Mouse (Mus musculus) layer of hippocampus, postnatal 10 days (tissue): ENCODE measurements at regions not wholly inside any gene's neighbourhood (a gene's known extent, or its start where the extent isn't known, plus 50 kb on each side); places are given as distances from the start of the nearest gene placed in this dataset.

Experiments
- DNase-seq, 2 experiments: peaks; one replicate each; pipeline ENCODE4 v3.0.0; 2021; ENCODE audit warnings: low spot score in 2 of 2

DNA sequence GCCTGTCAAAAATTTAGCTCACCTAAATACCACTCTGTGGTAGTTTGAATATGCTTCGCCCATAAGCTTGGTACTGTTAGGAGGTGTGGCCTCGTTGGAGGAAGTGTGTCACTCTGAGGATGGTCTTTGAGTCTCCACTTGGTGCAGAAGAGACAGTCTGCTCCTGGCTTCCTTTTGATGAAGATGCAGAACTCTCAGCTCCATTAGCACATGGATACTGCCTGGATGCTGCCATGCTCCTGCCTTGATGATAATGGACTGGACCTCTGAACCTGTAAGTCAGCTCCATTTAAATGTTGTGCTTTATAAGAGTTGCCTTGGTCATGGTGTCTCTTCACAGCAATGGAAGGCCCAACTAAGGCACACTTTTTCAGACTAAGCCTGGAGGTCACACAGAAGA is 56.9 kb upstream of the Pik3r1 start:
- DNase-seq, result no peak

DNA sequence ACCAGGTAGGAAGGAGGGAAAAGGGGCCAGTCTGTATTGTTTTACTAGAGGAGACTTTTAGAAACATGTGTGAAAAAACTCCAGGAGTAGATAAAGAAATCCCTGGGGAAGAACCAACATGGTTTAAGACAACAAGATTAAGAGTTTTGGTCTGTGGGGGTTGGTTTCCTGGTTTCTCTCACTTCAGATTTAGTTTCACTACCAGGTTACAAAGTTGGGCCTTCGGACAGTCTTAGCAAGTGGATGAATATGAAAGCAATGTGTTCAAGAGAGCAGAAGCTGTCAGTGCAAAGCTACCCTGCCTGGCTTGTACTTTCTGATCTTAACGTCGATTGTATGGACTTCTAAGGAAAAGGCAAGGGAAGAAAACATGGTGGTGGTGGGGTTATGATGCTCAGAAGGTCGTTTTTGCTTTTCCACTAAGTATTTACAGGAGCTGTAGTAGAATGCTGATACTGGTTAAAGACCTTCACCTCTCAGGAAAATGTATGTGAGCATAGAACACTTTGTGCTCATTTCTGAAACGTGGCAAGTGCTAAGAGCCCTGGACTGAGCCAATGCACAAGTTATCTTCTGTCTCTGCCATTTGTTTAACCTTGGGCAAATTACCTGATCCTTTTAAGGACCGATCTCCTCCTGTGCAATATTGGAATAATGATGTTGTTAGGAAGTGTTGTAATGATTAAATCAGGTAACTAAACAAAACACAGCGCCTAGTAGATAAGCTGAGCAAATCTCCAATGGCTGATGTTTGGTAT is 64.0 kb upstream of the Pik3r1 start:
- DNase-seq, result no peak

GRCm38 (mm10) chr13:101834546-101834945 is 66.5 kb upstream of the Pik3r1 start:
- DNase-seq, result no peak

DNA sequence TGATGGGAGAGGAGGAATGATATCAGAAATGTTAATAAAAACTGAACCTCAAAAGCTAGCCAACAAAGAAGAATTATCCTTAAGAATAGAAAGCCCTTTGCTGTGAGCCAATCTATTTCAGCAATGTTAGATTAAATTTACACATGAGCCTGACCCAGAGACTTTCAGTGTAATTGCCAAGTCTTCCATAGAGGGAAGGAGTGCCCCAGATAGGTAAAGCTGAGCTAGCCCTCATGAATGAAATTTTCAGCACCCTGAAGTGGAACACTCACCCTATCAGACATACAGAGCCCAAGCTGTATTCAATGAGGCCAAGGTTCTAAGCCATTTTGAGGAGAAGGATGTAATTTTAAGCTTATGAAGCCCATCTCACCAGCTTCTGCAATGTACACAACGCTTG is 69.0 kb upstream of the Pik3r1 start:
- no peak for DNase-seq

- no peak for DNase-seq
These were observed 76.7 kb upstream of the Pik3r1 start for GRCm38 (mm10) chr13:101844461-101845440.

DNA sequence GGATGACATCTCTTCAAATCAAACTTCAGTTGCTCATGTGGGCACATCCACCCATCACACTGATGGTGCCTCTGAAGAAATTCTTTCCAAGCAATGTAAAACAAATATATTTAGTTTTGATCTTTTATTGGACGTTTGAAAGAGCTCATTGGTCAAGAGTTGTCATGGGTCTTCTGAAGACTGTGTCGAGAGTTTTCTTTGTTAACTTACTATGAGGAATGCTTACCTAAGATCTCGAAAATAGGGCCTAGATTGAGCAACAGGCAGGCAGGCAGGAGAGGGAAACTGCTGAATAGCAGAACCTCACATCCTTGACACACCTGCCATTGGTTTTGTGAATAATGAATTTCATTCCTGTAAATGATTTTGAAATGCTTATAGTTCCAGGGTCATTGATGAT is 78.0 kb upstream of the Pik3r1 start:
- no peak for DNase-seq

- DNase-seq, result no peak
These were observed 80.0 kb upstream of the Pik3r1 start for GRCm38 (mm10) chr13:101847879-101848600.

DNA sequence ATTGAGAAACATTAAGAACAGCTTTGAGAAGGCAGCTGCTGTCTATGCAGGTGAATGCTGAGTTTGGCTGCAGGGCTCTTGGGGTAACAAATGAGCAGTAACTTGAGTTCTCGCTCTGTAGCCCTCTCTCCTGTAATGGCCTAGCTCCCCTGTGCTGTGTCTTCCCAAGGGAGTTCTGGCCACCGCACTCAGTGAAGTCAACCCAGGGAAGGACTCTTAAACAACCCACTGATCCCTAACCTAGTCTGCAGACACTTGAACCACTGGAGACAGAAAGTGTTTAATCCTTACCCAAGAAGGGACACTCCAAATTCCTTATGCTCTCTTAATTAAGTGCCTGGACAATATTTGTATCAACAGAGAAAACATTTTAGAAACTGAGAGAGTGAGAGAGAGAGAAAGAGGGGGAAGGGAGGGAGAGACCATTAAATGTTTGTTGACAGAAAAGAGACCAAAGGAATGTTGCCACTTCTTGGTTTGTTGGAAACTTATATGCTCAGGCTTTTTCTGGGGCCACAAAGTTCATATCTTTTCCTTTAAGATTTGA is 80.7 kb upstream of the Pik3r1 start:
- no peak for DNase-seq

DNA sequence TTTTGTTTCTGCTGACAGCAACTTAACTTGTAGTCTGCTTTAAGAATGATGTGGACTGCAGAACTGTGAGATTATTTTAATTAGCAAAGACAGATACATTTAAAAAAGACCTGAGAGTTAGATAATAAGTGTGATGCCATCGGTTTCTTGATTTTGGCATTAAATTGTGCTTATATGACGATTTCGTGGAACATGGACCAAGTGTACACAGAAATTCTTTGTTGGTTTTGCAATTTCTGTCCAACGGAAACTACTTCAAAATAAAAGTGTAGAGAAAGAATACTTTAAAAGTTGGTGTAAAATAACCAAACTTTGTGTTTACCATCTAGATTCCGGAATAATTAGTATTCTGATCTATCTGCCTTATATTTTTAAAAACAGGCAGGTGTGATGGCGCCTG is 81.4 kb upstream of the Pik3r1 start:
- no peak for DNase-seq

GRCm38 (mm10) chr13:101851329-101851728 is 83.3 kb upstream of the Pik3r1 start:
- DNase-seq, result no peak

GRCm38 (mm10) chr13:101852960-101853359 is 84.9 kb upstream of the Pik3r1 start:
- DNase-seq, result no peak

GRCm38 (mm10) chr13:101855141-101855540 is 87.1 kb upstream of the Pik3r1 start:
- DNase-seq, result peak; percentile 67 to 76

GRCm38 (mm10) chr13:101860704-101861103 is 92.7 kb upstream of the Pik3r1 start:
- DNase-seq, result no peak

DNA sequence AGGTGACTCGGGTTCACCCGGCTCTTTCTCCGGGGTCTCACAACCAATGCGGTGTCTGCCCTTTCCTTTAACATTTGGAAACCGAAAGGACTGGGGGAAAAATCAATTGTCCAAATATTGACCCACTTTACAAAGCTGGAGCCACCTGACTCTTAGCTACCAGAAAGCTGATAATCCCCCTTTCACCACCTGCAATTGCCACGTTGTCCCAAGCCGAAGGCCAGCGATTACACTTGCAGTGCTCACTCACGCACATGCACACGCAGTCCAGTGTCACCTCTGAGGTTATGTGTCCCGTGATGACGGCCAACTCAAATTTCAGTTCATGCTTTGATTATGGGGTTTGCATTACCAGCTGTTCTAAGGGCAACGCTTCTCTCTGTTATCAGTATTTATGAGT is 94.0 kb upstream of the Pik3r1 start:
- DNase-seq, result no peak

- no peak for DNase-seq
These were observed 95.0 kb upstream of the Pik3r1 start for GRCm38 (mm10) chr13:101863015-101863414.

DNA sequence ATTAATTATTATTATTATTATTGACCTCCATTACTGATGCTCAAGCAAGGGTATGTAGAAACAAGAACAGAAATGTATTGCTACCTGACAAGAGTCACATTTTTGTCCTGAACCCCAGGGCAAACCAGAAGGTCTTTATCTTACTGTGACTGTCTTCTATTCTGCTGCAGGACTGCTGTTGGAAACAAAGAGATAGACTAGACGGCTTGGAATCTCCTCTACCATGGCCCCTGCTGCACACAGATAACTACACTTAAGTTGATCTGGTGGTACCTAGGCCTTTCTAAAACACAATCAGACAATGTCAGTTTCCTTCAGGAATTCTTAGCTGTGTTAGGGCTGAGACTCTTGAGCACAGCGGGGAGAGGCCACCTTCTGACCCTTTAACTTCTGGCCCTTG is 95.6 kb upstream of the Pik3r1 start:
- no peak for DNase-seq

GRCm38 (mm10) chr13:101866843-101867242 is 98.8 kb upstream of the Pik3r1 start:
- no peak for DNase-seq

DNA sequence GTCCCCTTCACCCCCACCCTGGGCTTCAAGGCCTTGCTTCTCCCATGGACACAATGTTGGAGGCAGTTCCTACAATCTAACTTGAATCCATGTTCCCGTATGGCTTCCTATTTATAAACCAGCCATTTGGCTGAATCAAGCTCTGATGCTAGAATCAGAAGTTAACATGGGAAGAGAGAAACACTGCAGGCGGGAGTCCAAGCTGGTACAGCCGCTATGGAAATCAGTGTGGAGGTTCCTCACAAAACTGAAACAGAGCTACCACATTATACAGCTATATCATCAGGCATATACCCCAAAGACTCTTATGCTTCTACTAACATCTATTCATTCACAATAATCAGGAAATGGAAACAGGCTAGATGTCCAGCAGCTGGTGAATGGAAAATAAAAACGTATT is 106.7 kb upstream of the Pik3r1 start:
- peak; percentile 12 to 30 for DNase-seq

- DNase-seq, result no peak
These were observed 108.1 kb upstream of the Pik3r1 start for GRCm38 (mm10) chr13:101876069-101876468.

- no peak for DNase-seq
These were observed 108.6 kb upstream of the Pik3r1 start for GRCm38 (mm10) chr13:101876601-101877000.

GRCm38 (mm10) chr13:101878168-101878567 is 110.2 kb upstream of the Pik3r1 start:
- no peak for DNase-seq
